Mouse (Mus musculus) liver, embryonic 12.5 days (tissue): ENCODE results near the gene Gm49601. TPM values are rescaled to one million over a fixed set of nuclear protein-coding genes. Genes with fewer than 3 reads are reported as not detected.
A peak's percentile ranks its signal among the peaks of the same experiment; 100 is the strongest.

Source experiments
- ATAC-seq: fragments of 200-750 bp; cut with Nextera tagmentation; 2 replicates; pipeline ENCODE4 v1.8.0; 2017; ENCODE audit warnings: moderate number of reproducible peaks, mild to moderate bottlenecking, moderate library complexity
- H3K27ac ChIP-seq: fragments of 300-500 bp; sonication (generic); 2 replicates; pipeline ENCODE4 v1.5.1; 2016; ENCODE audit warnings: mild to moderate bottlenecking
- H3K27me3 ChIP-seq: fragments of 300-500 bp; sonication (generic); replicated peaks from 2 replicates; pipeline ENCODE4 v1.6.1; 2016; ENCODE audit warnings: mild to moderate bottlenecking, moderate library complexity
- H3K36me3 ChIP-seq: fragments of 300-500 bp; sonication (generic); 2 replicates; pipeline ENCODE4 v1.6.1; 2016; ENCODE audit warnings: mild to moderate bottlenecking, moderate library complexity
- H3K4me1 ChIP-seq: fragments of 300-500 bp; sonication (generic); 2 replicates; pipeline ENCODE4 v1.6.1; 2016
- H3K4me2 ChIP-seq: fragments of 300-500 bp; sonication (generic); 2 replicates; pipeline ENCODE4 v1.6.1; 2016; ENCODE audit warnings: mild to moderate bottlenecking, moderate library complexity
- H3K4me3 ChIP-seq: fragments of 300-500 bp; sonication (generic); 2 replicates; pipeline ENCODE4 v1.5.1; 2016; ENCODE audit warnings: mild to moderate bottlenecking, moderate library complexity
- H3K9ac ChIP-seq: fragments of 300-500 bp; sonication (generic); 2 replicates; pipeline ENCODE4 v1.6.1; 2016; ENCODE audit warnings: mild to moderate bottlenecking, moderate library complexity
- H3K9me3 ChIP-seq: fragments of 300-500 bp; sonication (generic); replicated peaks from 2 replicates; pipeline ENCODE4 v1.6.1; 2016; ENCODE audit warnings: mild to moderate bottlenecking, moderate library complexity
- WGBS: fragments of 180-500 bp; shearing (Covaris S2); methylation state at CpG from one replicate; pipeline ENCODE4 v1.1.7; 2016; ENCODE audit not compliant: insufficient replicate concordance; 5-methylcytosine and 5-hydroxymethylcytosine counted together
- polyA plus RNA-seq: library from polyadenylated mRNA; unstranded; fragments of >200 nt; fragmentation: Nextera tagmentation; extraction: Ambion mirVana; gene quantifications from 2 replicates; pipeline ENCODE4 v1.2.1, GENCODE M21; 2016

Gm49601 gene
- polyA plus RNA-seq, 1 experiment from 2014 or later, result 0.31 TPM

GRCm38 (mm10) chr16:18620601-18621361, 5.4 kb downstream of the Gm49601 start:
- ATAC-seq, result no peak
- H3K36me3 ChIP-seq, result no peaks in the 10 kb centered on the region
- 2% methylated on average over 62 of the region's 74 CpGs for WGBS

GRCm38 (mm10) chr16:18620201-18620600, 6.0 kb downstream of the Gm49601 start:
- Histone ChIP-seq H3K27ac (no peak overlapping the region), H3K9ac (no peak overlapping the region), H3K4me3 (peak overlapping the region; percentile 50), H3K4me1 (peaks cover 39% of the 10 kb centered on the region), H3K27me3 (peaks cover 96% of the 10 kb centered on the region), H3K4me2 (peak overlapping the region; percentile 72), H3K36me3 (no peaks in the 10 kb centered on the region), H3K9me3 (no peaks in the 10 kb centered on the region)
- 33% methylated on average over 6 of the region's 6 CpGs for WGBS
- ATAC-seq, result no peak

More at GRCm38 (mm10) chr16:18620601-18621361, 5.4 kb downstream of the Gm49601 start:
- Histone ChIP-seq H3K9me3 (no peaks in the 10 kb centered on the region), H3K4me2 (peak overlapping the region; percentile 72), H3K27me3 (peaks cover 98% of the 10 kb centered on the region), H3K9ac (peak overlapping the region; percentile 28; the same call in 1 of the 2 replicates), H3K27ac (no peak overlapping the region; the same call in 1 of the 2 replicates), H3K4me3 (peak overlapping the region; percentile 50), H3K4me1 (peaks cover 41% of the 10 kb centered on the region)

GRCm38 (mm10) chr16:18619110-18619509, 7.1 kb downstream of the Gm49601 start:
- no peak overlapping the region for H3K4me3 ChIP-seq
- 26% methylated on average over 4 of the region's 4 CpGs for WGBS
- H3K27ac ChIP-seq, result no peak overlapping the region
- no peak for ATAC-seq
- H3K36me3 ChIP-seq, result no peaks in the 10 kb centered on the region
- peaks cover 94% of the 10 kb centered on the region for H3K27me3 ChIP-seq
- no peaks in the 10 kb centered on the region for H3K9me3 ChIP-seq
- H3K4me1 ChIP-seq, result peaks cover 39% of the 10 kb centered on the region
- H3K4me2 ChIP-seq, result no peak overlapping the region
- H3K9ac ChIP-seq, result no peak overlapping the region

- 55% methylated on average over 2 of the region's 2 CpGs for WGBS
- peaks cover 94% of the 10 kb centered on the region for H3K27me3 ChIP-seq
Observed at GRCm38 (mm10) chr16:18618297-18618696, 7.9 kb downstream of the Gm49601 start.

GRCm38 (mm10) chr16:18617370-18618065, 8.7 kb downstream of the Gm49601 start:
- H3K4me2 ChIP-seq, result peak overlapping the region; percentile 62
- H3K9ac ChIP-seq, result peak overlapping the region; percentile 22; the same call in 1 of the 2 replicates
- peak; percentile 56 for ATAC-seq
- H3K27ac ChIP-seq, result no peak overlapping the region
- peaks cover 38% of the 10 kb centered on the region for H3K4me1 ChIP-seq
- H3K27me3 ChIP-seq, result peaks cover 92% of the 10 kb centered on the region
- peak overlapping the region; percentile 35 for H3K4me3 ChIP-seq
- no peaks in the 10 kb centered on the region for H3K9me3 ChIP-seq
- 2% methylated on average over 27 of the region's 27 CpGs for WGBS
- H3K36me3 ChIP-seq, result no peaks in the 10 kb centered on the region

More at GRCm38 (mm10) chr16:18618297-18618696, 7.9 kb downstream of the Gm49601 start:
- H3K27ac ChIP-seq, result no peak overlapping the region
- H3K36me3 ChIP-seq, result no peaks in the 10 kb centered on the region
- peaks cover 39% of the 10 kb centered on the region for H3K4me1 ChIP-seq
- no peaks in the 10 kb centered on the region for H3K9me3 ChIP-seq
- H3K9ac ChIP-seq, result no peak overlapping the region
- no peak overlapping the region for H3K4me2 ChIP-seq
- H3K4me3 ChIP-seq, result no peak overlapping the region
- ATAC-seq, result no peak

GRCm38 (mm10) chr16:18613301-18613700, 12.9 kb downstream of the Gm49601 start:
- peaks cover 92% of the 10 kb centered on the region for H3K27me3 ChIP-seq
- peaks cover 15% of the 10 kb centered on the region for H3K4me1 ChIP-seq
- no peaks in the 10 kb centered on the region for H3K9me3 ChIP-seq
- H3K36me3 ChIP-seq, result no peaks in the 10 kb centered on the region
- no peak overlapping the region for H3K27ac ChIP-seq
- H3K9ac ChIP-seq, result no peak overlapping the region
- 63% methylated on average over 3 of the region's 3 CpGs for WGBS
- no peak for ATAC-seq
- H3K4me2 ChIP-seq, result no peak overlapping the region
- no peak overlapping the region for H3K4me3 ChIP-seq

GRCm38 (mm10) chr16:18611752-18612151, 14.5 kb downstream of the Gm49601 start:
- Histone ChIP-seq H3K36me3 (no peaks in the 10 kb centered on the region), H3K4me1 (peaks cover 1% of the 10 kb centered on the region; the same call in 1 of the 2 replicates), H3K9me3 (no peaks in the 10 kb centered on the region), H3K27ac (no peak overlapping the region), H3K4me2 (no peak overlapping the region), H3K4me3 (no peak overlapping the region), H3K27me3 (peaks cover 89% of the 10 kb centered on the region), H3K9ac (no peak overlapping the region)
- no peak for ATAC-seq
- 70% methylated on average over 13 of the region's 13 CpGs for WGBS

GRCm38 (mm10) chr16:18609099-18609498, 17.1 kb downstream of the Gm49601 start:
- Histone ChIP-seq H3K4me3 (no peak overlapping the region), H3K4me2 (no peak overlapping the region), H3K9ac (no peak overlapping the region), H3K27ac (no peak overlapping the region), H3K27me3 (peaks cover 87% of the 10 kb centered on the region), H3K4me1 (0 out of 2 replicates have a peak, but pooled peaks cover 2% of the 10 kb centered on the region), H3K9me3 (no peaks in the 10 kb centered on the region), H3K36me3 (no peaks in the 10 kb centered on the region)
- 60% methylated on average over 2 of the region's 2 CpGs for WGBS
- no peak for ATAC-seq

GRCm38 (mm10) chr16:18608226-18608625, 18.0 kb downstream of the Gm49601 start:
- no peak for ATAC-seq
- no peak overlapping the region for H3K9ac ChIP-seq
- H3K36me3 ChIP-seq, result no peaks in the 10 kb centered on the region
- H3K27me3 ChIP-seq, result peaks cover 79% of the 10 kb centered on the region
- peak overlapping the region; percentile 1; the same call in 1 of the 2 replicates for H3K4me2 ChIP-seq
- no peak overlapping the region for H3K4me3 ChIP-seq
- no peak overlapping the region for H3K27ac ChIP-seq
- H3K9me3 ChIP-seq, result no peaks in the 10 kb centered on the region
- WGBS, result 19% methylated on average over 11 of the region's 11 CpGs
- H3K4me1 ChIP-seq, result 0 out of 2 replicates have a peak, but pooled peaks cover 3% of the 10 kb centered on the region

- ATAC-seq, result no peak
- Histone ChIP-seq H3K27me3 (peaks cover 67% of the 10 kb centered on the region), H3K4me1 (0 out of 2 replicates have a peak, but pooled peaks cover 9% of the 10 kb centered on the region)
Observed at GRCm38 (mm10) chr16:18605705-18606104, 20.5 kb downstream of the Gm49601 start.

GRCm38 (mm10) chr16:18604267-18604701, 21.9 kb downstream of the Gm49601 start:
- ATAC-seq, result no peak; the same call in 1 of the 2 replicates
- Histone ChIP-seq H3K27ac (no peak overlapping the region), H3K4me3 (no peak overlapping the region), H3K9ac (no peak overlapping the region), H3K36me3 (no peaks in the 10 kb centered on the region), H3K4me2 (no peak overlapping the region), H3K27me3 (peaks cover 56% of the 10 kb centered on the region), H3K9me3 (no peaks in the 10 kb centered on the region), H3K4me1 (0 out of 2 replicates have a peak, but pooled peaks cover 9% of the 10 kb centered on the region)
- 48% methylated on average over 8 of the region's 8 CpGs for WGBS

More at GRCm38 (mm10) chr16:18605705-18606104, 20.5 kb downstream of the Gm49601 start:
- no peaks in the 10 kb centered on the region for H3K9me3 ChIP-seq
- no peak overlapping the region for H3K9ac ChIP-seq
- no peaks in the 10 kb centered on the region for H3K36me3 ChIP-seq
- 69% methylated on average over 5 of the region's 5 CpGs for WGBS
- H3K27ac ChIP-seq, result no peak overlapping the region
- H3K4me2 ChIP-seq, result no peak overlapping the region
- H3K4me3 ChIP-seq, result no peak overlapping the region

GRCm38 (mm10) chr16:18601447-18601846, 24.8 kb downstream of the Gm49601 start:
- Histone ChIP-seq H3K27me3 (peaks cover 45% of the 10 kb centered on the region), H3K4me1 (0 out of 2 replicates have a peak, but pooled peaks cover 9% of the 10 kb centered on the region), H3K27ac (no peak overlapping the region), H3K9ac (no peak overlapping the region), H3K9me3 (no peaks in the 10 kb centered on the region), H3K36me3 (no peaks in the 10 kb centered on the region), H3K4me3 (no peak overlapping the region), H3K4me2 (no peak overlapping the region)
- no peak for ATAC-seq
- 58% methylated on average over 7 of the region's 7 CpGs for WGBS
